Mouse (Mus musculus): ENCODE measurements around the gene Rad50. TPM values are rescaled to one million over a fixed set of nuclear protein-coding genes. Genes with fewer than 3 reads are reported as not detected.

Rad50 gene
- polyA plus RNA-seq, 1 experiment from 2014 or later, result 11.9 TPM

DNA sequence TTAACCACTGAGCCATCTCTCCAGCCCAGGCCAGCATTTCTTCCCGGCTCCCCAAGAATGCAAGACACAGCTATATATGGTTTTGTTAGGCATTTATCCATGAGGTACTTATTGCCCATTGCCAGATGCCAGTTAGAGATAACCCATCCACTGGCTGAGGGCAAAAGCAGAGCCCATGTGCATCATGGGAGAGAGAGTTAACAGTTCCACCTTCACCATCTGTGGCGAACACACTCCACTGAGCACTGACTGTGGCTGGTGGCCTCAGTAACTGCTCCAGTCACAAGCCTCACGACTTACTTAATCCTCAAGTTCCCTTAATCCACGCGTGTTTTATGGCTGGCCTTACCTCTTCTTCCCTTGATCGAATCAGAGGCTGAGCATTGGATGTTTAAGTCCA lies 97.9 kb downstream of the Rad50 start:
- Histone ChIP-seq H3K4me3 (no peak overlapping the region), H3K9ac (no peak overlapping the region), H3K4me1 (replicated peaks) (peaks cover 10% of the 10 kb centered on the region; the same call in 1 of the 2 replicates), H3K27ac (replicated peaks) (no peak overlapping the region), H3K9me3 (no peaks in the 10 kb centered on the region), H3K4me2 (no peak overlapping the region), H3K36me3 (peaks cover 8% of the 10 kb centered on the region), H3K27me3 (no peaks in the 10 kb centered on the region)
- ATAC-seq (ENCODE audit: low read depth), result no peak
- WGBS, result 82% methylated on average over 6 of the region's 6 CpGs

GRCm38 (mm10) chr11:53605609-53606008 lies 101.5 kb downstream of the Rad50 start:
- peaks cover 10% of the 10 kb centered on the region; the same call in 1 of the 2 replicates for H3K4me1 ChIP-seq (replicated peaks)
- H3K4me2 ChIP-seq, result 0 out of 2 replicates have a peak overlapping the region, but pooled peaks have one; percentile 18
- WGBS, result 10% methylated on average over 12 of the region's 12 CpGs
- no peak for ATAC-seq (ENCODE audit: low read depth)
- H3K9ac ChIP-seq, result peak overlapping the region; percentile 26; the same call in 1 of the 2 replicates
- H3K36me3 ChIP-seq, result peaks cover 36% of the 10 kb centered on the region
- H3K27me3 ChIP-seq, result no peaks in the 10 kb centered on the region
- no peak overlapping the region for H3K27ac ChIP-seq (replicated peaks)
- no peak overlapping the region for H3K4me3 ChIP-seq
- no peaks in the 10 kb centered on the region for H3K9me3 ChIP-seq

GRCm38 (mm10) chr11:53604983-53605382 lies 102.1 kb downstream of the Rad50 start:
- Histone ChIP-seq H3K4me1 (replicated peaks) (peaks cover 10% of the 10 kb centered on the region; the same call in 1 of the 2 replicates), H3K4me3 (no peak overlapping the region), H3K4me2 (no peak overlapping the region), H3K36me3 (peaks cover 41% of the 10 kb centered on the region), H3K9me3 (no peaks in the 10 kb centered on the region), H3K9ac (no peak overlapping the region), H3K27ac (replicated peaks) (no peak overlapping the region), H3K27me3 (no peaks in the 10 kb centered on the region)
- WGBS, result 93% methylated on average over 3 of the region's 3 CpGs
- no peak for ATAC-seq (ENCODE audit: low read depth)

Other genes starting within 250 kb of the Rad50 start
- gene Gm9837, start 236.8 kb downstream of the Rad50 start, polyA plus RNA-seq (2015; fragmentation: Nextera tagmentation; extraction: Ambion mirVana), result not detected in 2 replicates
- gene Gm9945, start 227.2 kb downstream of the Rad50 start, polyA plus RNA-seq (2015; fragmentation: Nextera tagmentation; extraction: Ambion mirVana), result not detected in 2 replicates
- gene Sowaha, start 227.0 kb downstream of the Rad50 start, polyA plus RNA-seq (2015; fragmentation: Nextera tagmentation; extraction: Ambion mirVana), result 0.21 and 0.27 TPM in 2 replicates
- 21.3 and 24.2 TPM in 2 replicates for gene Sept8, start 188.1 kb downstream of the Rad50 start, polyA plus RNA-seq (2015; fragmentation: Nextera tagmentation; extraction: Ambion mirVana)
- 265 and 272 TPM in 2 replicates for gene Kif3a, start 139.9 kb downstream of the Rad50 start, polyA plus RNA-seq (2015; fragmentation: Nextera tagmentation; extraction: Ambion mirVana)
- gene Il4, start 88.7 kb downstream of the Rad50 start, polyA plus RNA-seq (2015; fragmentation: Nextera tagmentation; extraction: Ambion mirVana), result 2.1 and 2.5 TPM in 2 replicates
- not detected in 2 replicates for gene Il13, start 72.6 kb downstream of the Rad50 start, polyA plus RNA-seq (2015; fragmentation: Nextera tagmentation; extraction: Ambion mirVana)
- gene Il5, start 13.5 kb upstream of the Rad50 start, polyA plus RNA-seq (2015; fragmentation: Nextera tagmentation; extraction: Ambion mirVana), result not detected in 2 replicates
- 3.5 and 3.7 TPM in 2 replicates for gene Irf1, start 62.7 kb upstream of the Rad50 start, polyA plus RNA-seq (2015; fragmentation: Nextera tagmentation; extraction: Ambion mirVana)
- gene Gm17334, start 65.9 kb upstream of the Rad50 start, polyA plus RNA-seq (2015; fragmentation: Nextera tagmentation; extraction: Ambion mirVana), result not detected in 2 replicates
- gene Gm12216, start 151.9 kb upstream of the Rad50 start, polyA plus RNA-seq (2015; fragmentation: Nextera tagmentation; extraction: Ambion mirVana), result 0.99 and 1.6 TPM in 2 replicates
- gene Slc22a5, start 184.3 kb upstream of the Rad50 start, polyA plus RNA-seq (2015; fragmentation: Nextera tagmentation; extraction: Ambion mirVana), result 8.5 and 9.3 TPM in 2 replicates